Mouse (Mus musculus) hindbrain, postnatal 0 days (tissue): ENCODE measurements around the gene Csk. TPM values are rescaled to one million over a fixed set of nuclear protein-coding genes. Genes with fewer than 3 reads are reported as not detected.

Experiments used
- ATAC-seq: fragments of 200-750 bp; cut with Nextera tagmentation; 2 replicates; pipeline ENCODE4 v1.8.0; 2017; ENCODE audit warnings: mild to moderate bottlenecking, moderate TSS enrichment, moderate library complexity
- DNase-seq: peaks from one replicate; pipeline ENCODE4 v3.0.0-alpha.2; 2015; ENCODE audit warnings: low spot score
- H3K27ac ChIP-seq: fragments of 300-500 bp; sonication (generic); 2 replicates; pipeline ENCODE4 v1.5.1; 2014; ENCODE audit warnings: mild to moderate bottlenecking
- H3K27me3 ChIP-seq: fragments of 300-500 bp; sonication (generic); 2 replicates; pipeline ENCODE4 v1.6.1; 2014; ENCODE audit warnings: low read length, mixed read lengths; ENCODE audit not compliant: insufficient read depth
- H3K36me3 ChIP-seq: fragments of 300-500 bp; sonication (generic); 2 replicates; pipeline ENCODE4 v1.6.1; 2014; ENCODE audit warnings: low read length, mixed read lengths; ENCODE audit not compliant: insufficient read depth
- H3K4me1 ChIP-seq: fragments of 300-500 bp; sonication (generic); 2 replicates; pipeline ENCODE4 v1.6.1; 2014; ENCODE audit warnings: antibody characterized with exemption, low read length, mixed read lengths; ENCODE audit not compliant: insufficient read depth
- H3K4me2 ChIP-seq: fragments of 300-500 bp; sonication (generic); 2 replicates; pipeline ENCODE4 v1.6.1; 2014; ENCODE audit warnings: low read depth, mild to moderate bottlenecking, low read length, moderate library complexity, mixed read lengths
- H3K4me3 ChIP-seq: fragments of 300-500 bp; sonication (generic); 2 replicates; pipeline ENCODE4 v1.5.1; 2014; ENCODE audit warnings: low read length
- H3K9ac ChIP-seq: fragments of 300-500 bp; sonication (generic); replicated peaks from 2 replicates; pipeline ENCODE4 v1.6.1; 2014; ENCODE audit warnings: mild to moderate bottlenecking, low read length, moderate library complexity, mixed read lengths
- H3K9me3 ChIP-seq: fragments of 300-500 bp; sonication (generic); 2 replicates; pipeline ENCODE4 v1.6.1; 2016; ENCODE audit warnings: low read length, mixed read lengths
- CTCF ChIP-seq: IDR thresholded peaks from 2 replicates; pipeline ENCODE4 v1.5.1; 2016; ENCODE audit warnings: antibody characterized with exemption, control low read depth, low read depth
- WGBS: fragments of 180-500 bp; shearing (Covaris S2); extraction: QIAGEN DNeasy Blood & Tissue Kit; methylation state at CpG from one replicate; pipeline ENCODE4 v1.1.7; 2014; 5-methylcytosine and 5-hydroxymethylcytosine counted together
- polyA plus RNA-seq: library from polyadenylated mRNA; unstranded; fragments of >200 nt; fragmentation: Nextera tagmentation; extraction: Ambion mirVana; gene quantifications from 2 replicates; pipeline ENCODE4 v1.2.1, GENCODE M21; 2015
- total RNA-seq: library from RNA; depleted of rRNA; stranded (reverse); fragments of >200 nt; gene quantifications from 2 replicates; pipeline ENCODE4 v1.2.3, GENCODE M21; 2014

The Csk gene
- total and polyA plus RNA-seq, 2 experiments from 2014 or later = 44.4 to 129 TPM

GRCm38 (mm10) chr9:57669566-57669965 is 16.1 kb upstream of the Csk start:
- ATAC-seq = no peak
- 78% methylated on average over 3 of the region's 3 CpGs for WGBS
- H3K27me3 ChIP-seq = no peaks in the 10 kb centered on the region

GRCm38 (mm10) chr9:57668277-57668676 is 14.8 kb upstream of the Csk start:
- WGBS = 54% methylated on average over 1 of the region's 1 CpGs
- DNase-seq = no peak
- H3K27ac ChIP-seq = no peak overlapping the region
- H3K4me2 ChIP-seq = no peak overlapping the region
- H3K27me3 ChIP-seq = no peaks in the 10 kb centered on the region
- no peaks in the 10 kb centered on the region for H3K9me3 ChIP-seq
- no peak for ATAC-seq
- H3K36me3 ChIP-seq = no peaks in the 10 kb centered on the region
- no peaks in the 10 kb centered on the region for H3K4me1 ChIP-seq
- no peak overlapping the region for H3K4me3 ChIP-seq
- TF ChIP-seq CTCF = no peak
- H3K9ac ChIP-seq = no peak overlapping the region

More at GRCm38 (mm10) chr9:57669566-57669965, 16.1 kb upstream of the Csk start:
- Histone ChIP-seq H3K4me2 (no peak overlapping the region), H3K4me1 (no peaks in the 10 kb centered on the region), H3K9ac (no peak overlapping the region), H3K27ac (no peak overlapping the region), H3K36me3 (no peaks in the 10 kb centered on the region), H3K9me3 (no peaks in the 10 kb centered on the region), H3K4me3 (no peak overlapping the region)
- TF ChIP-seq CTCF = no peak
- no peak for DNase-seq

- Histone ChIP-seq H3K9me3 (no peaks in the 10 kb centered on the region), H3K4me3 (no peak overlapping the region), H3K4me1 (no peaks in the 10 kb centered on the region), H3K9ac (no peak overlapping the region), H3K27me3 (no peaks in the 10 kb centered on the region), H3K4me2 (no peak overlapping the region), H3K27ac (no peak overlapping the region), H3K36me3 (no peaks in the 10 kb centered on the region)
- ATAC-seq (no peak), DNase-seq (no peak)
- WGBS = 61% methylated on average over 11 of the region's 11 CpGs
- TF ChIP-seq CTCF = no peak
Measured at GRCm38 (mm10) chr9:57667817-57668216, 14.4 kb upstream of the Csk start.

- H3K4me3 ChIP-seq = no peak overlapping the region
- ATAC-seq = no peak
- DNase-seq = no peak
- H3K27me3 ChIP-seq = no peaks in the 10 kb centered on the region
- H3K4me2 ChIP-seq = no peak overlapping the region
- no peak overlapping the region for H3K9ac ChIP-seq
- no peaks in the 10 kb centered on the region for H3K9me3 ChIP-seq
- H3K27ac ChIP-seq = no peak overlapping the region
- 77% methylated on average over 3 of the region's 3 CpGs for WGBS
- TF ChIP-seq CTCF = no peak
- no peaks in the 10 kb centered on the region for H3K4me1 ChIP-seq
- no peaks in the 10 kb centered on the region for H3K36me3 ChIP-seq
Measured at GRCm38 (mm10) chr9:57667136-57667535, 13.7 kb upstream of the Csk start.

- no peak overlapping the region for H3K4me2 ChIP-seq
- H3K27me3 ChIP-seq = no peaks in the 10 kb centered on the region
- ATAC-seq = no peak
- no peak overlapping the region for H3K4me3 ChIP-seq
- H3K27ac ChIP-seq = no peak overlapping the region
- H3K4me1 ChIP-seq = no peaks in the 10 kb centered on the region
- no peaks in the 10 kb centered on the region for H3K36me3 ChIP-seq
- no peak overlapping the region for H3K9ac ChIP-seq
- WGBS = 87% methylated on average over 8 of the region's 8 CpGs
- no peak for TF ChIP-seq CTCF
- DNase-seq = no peak
- no peaks in the 10 kb centered on the region for H3K9me3 ChIP-seq
Measured at GRCm38 (mm10) chr9:57666536-57666935, 13.1 kb upstream of the Csk start.

- Histone ChIP-seq H3K27me3 (no peaks in the 10 kb centered on the region), H3K4me1 (no peaks in the 10 kb centered on the region), H3K9me3 (no peaks in the 10 kb centered on the region), H3K4me3 (no peak overlapping the region), H3K27ac (no peak overlapping the region), H3K4me2 (no peak overlapping the region), H3K36me3 (no peaks in the 10 kb centered on the region), H3K9ac (no peak overlapping the region)
- ATAC-seq (no peak), DNase-seq (no peak)
- no peak for TF ChIP-seq CTCF
- WGBS = 59% methylated on average over 7 of the region's 7 CpGs
Measured at GRCm38 (mm10) chr9:57664616-57665015, 11.2 kb upstream of the Csk start.

- H3K36me3 ChIP-seq = no peaks in the 10 kb centered on the region
- H3K4me3 ChIP-seq = no peak overlapping the region
- DNase-seq (no peak), ATAC-seq (no peak)
- H3K27me3 ChIP-seq = no peaks in the 10 kb centered on the region
- no peak overlapping the region for H3K27ac ChIP-seq
- no peak overlapping the region for H3K4me2 ChIP-seq
- 64% methylated on average over 3 of the region's 3 CpGs for WGBS
- H3K4me1 ChIP-seq = no peaks in the 10 kb centered on the region
- H3K9ac ChIP-seq = no peak overlapping the region
- no peaks in the 10 kb centered on the region for H3K9me3 ChIP-seq
- TF ChIP-seq CTCF = no peak
Measured at GRCm38 (mm10) chr9:57661552-57661951, 8.1 kb upstream of the Csk start.
